Mouse (Mus musculus) embryo, embryonic 11 days (tissue): Measurements from ENCODE around the gene Tpt1.

Experiments used
- DNase-seq: peaks from one replicate; pipeline ENCODE4 v3.0.0-alpha.2; 2015

The Tpt1 gene

DNA sequence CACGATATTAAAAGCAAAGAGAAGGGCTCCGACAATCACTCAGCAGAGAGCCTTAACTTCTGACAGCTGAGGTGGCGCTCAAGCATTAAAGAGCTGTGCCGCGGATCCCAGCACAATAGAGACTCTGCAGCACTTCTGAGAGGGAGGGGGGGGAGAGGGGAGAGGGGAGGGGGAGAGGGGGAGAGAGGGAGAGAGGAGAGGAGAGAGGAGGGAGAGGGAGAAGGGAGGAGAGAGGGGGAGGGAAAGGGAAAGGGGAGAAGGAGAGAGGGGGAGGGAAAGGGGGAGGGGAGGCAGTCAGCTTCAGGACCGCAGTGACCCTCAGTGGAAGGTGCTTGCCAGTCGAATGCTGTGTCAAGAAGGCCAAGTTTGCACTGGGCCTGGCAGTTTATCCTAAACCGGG, 34.1 kb downstream of the Tpt1 start:
- DNase-seq = peak; percentile 61

DNA sequence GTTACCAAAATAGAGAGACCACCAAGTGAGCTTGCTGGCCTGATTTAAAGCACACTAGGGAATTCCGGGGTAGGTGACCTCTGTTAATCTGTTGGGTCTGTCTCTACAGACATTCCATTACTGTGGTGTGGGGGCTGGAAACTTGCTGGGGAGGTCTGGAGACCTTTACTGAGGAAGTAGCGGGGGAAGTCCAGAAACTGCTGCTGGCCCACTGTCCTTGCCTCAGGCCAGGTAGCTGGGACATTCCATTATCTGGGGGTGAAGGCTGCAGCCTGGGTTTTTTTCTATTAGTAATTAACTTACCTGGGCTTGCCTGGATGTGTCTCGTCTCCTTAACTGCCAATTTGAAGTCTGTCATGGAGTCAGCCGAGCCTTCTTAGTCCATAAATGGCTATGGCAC, 37.0 kb downstream of the Tpt1 start:
- DNase-seq = no peak

DNA sequence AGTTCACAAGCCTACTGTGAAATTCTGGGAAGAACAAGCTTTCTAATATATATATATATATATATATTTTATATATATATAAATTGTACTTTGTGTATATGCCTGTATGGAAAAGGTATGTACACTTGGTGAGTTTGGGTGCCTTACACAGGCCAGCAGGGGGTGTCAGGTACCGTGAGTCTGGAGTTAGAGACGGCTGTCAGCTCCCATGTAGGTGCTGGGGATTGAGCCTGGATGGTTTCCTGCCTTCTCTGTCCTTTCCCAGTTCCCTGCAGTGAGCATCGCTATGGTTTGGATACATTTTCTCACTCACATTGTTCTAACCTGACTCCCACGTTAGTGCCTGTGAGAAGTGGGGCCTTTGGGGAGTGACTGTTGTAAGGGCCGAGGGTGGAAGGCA, 38.4 kb downstream of the Tpt1 start:
- no peak for DNase-seq

- DNase-seq = no peak
These were observed 39.0 kb downstream of the Tpt1 start for GRCm38 (mm10) chr14:75883873-75884272.

DNA sequence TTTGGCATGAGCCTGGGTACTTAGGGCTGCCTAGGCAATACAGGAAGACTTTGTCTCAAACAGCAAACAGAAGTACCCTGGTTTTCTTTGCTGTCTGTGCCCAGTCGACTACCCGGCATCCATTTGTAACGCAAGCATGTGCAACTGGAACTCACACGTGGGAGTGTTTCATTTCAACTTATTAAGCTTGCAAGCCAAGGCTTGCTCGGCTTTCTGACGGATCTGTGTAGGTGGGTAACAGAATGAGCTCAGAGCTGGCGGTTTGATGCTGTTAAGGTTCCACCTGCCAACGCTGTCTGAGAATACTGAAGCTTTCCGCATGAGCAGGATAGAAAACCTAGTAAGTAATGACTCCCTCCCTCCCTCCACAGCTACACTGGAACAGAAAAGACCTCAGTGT, 47.2 kb downstream of the Tpt1 start:
- no peak for DNase-seq
